Mouse (Mus musculus) ovary, adult 18-20 months (tissue): Measurements from ENCODE around the gene Afap1l2.

Experiments used
- DNase-seq: peaks from one replicate; pipeline ENCODE4 v3.0.0; 2022; ENCODE audit warnings: low spot score, mixed read lengths

Gene Afap1l2

GRCm38 (mm10) chr19:56887879-56888278 is 120.1 kb downstream of the Afap1l2 start:
- DNase-seq: no peak

- no peak for DNase-seq
Observed at GRCm38 (mm10) chr19:56877364-56877763, 130.7 kb downstream of the Afap1l2 start.

- no peak for DNase-seq
Observed at GRCm38 (mm10) chr19:56874601-56875315, 133.3 kb downstream of the Afap1l2 start.

- no peak for DNase-seq
Observed at GRCm38 (mm10) chr19:56873816-56874600, 134.0 kb downstream of the Afap1l2 start, which contains the start of gene Vwa2. Gene Vwa2 (plus strand): TSS chr19:56874249.

- no peak for DNase-seq
Observed at GRCm38 (mm10) chr19:56867701-56868100, 140.3 kb downstream of the Afap1l2 start.
